Mouse (Mus musculus) MEL (cell line): ENCODE measurements at regions not wholly inside any gene's neighbourhood (a gene's known extent, or its start where the extent isn't known, plus 50 kb on each side); places are given as distances from the start of the nearest gene placed in this dataset.

Experiments
- CTCF ChIP-seq, 3 experiments: IDR thresholded peaks in 2 of 3; conservative IDR thresholded peaks in 1 of 3; 2 replicates each; pipeline ENCODE4 v1.5.1; 2011 to 2012; ENCODE audit warnings: low read length in 3 of 3, low read depth in 2 of 3, mild to moderate bottlenecking in 2 of 3, improper control_type of control experiment in 1 of 3, inconsistent platforms in 1 of 3, mixed read lengths in 1 of 3, moderate library complexity in 1 of 3; ENCODE audit not compliant: control insufficient read depth in 1 of 3, insufficient read depth in 1 of 3, poor library complexity in 1 of 3, severe bottlenecking in 1 of 3
- ELF1 ChIP-seq: IDR thresholded peaks from 2 replicates; pipeline ENCODE4 v1.6.1; 2014; ENCODE audit warnings: low read depth, mild to moderate bottlenecking, inconsistent platforms, low read length, improper control_type of control experiment, moderate library complexity
- GABPA ChIP-seq: IDR thresholded peaks from 2 replicates; pipeline ENCODE4 v1.6.1; 2012; ENCODE audit warnings: low read depth, mild to moderate bottlenecking, inconsistent platforms, low read length, improper control_type of control experiment, moderate library complexity
- GATA1 ChIP-seq: IDR thresholded peaks from 2 replicates; pipeline ENCODE4 v1.6.1; 2011; ENCODE audit warnings: low read depth, low read length, improper control_type of control experiment
- KAT2A ChIP-seq: conservative IDR thresholded peaks from 2 replicates; pipeline ENCODE4 v1.6.1; 2012; ENCODE audit warnings: low read depth, low read length, improper control_type of control experiment, inconsistent platforms
- MAFK ChIP-seq: IDR thresholded peaks from 2 replicates; pipeline ENCODE4 v1.6.1; 2011; ENCODE audit warnings: low read depth, mild to moderate bottlenecking, low read length, improper control_type of control experiment, borderline replicate concordance
- MAX ChIP-seq: IDR thresholded peaks from 2 replicates; pipeline ENCODE4 v1.6.1; 2011; ENCODE audit warnings: low read length, improper control_type of control experiment
- MXI1 ChIP-seq: IDR thresholded peaks from 2 replicates; pipeline ENCODE4 v1.6.1; 2011; ENCODE audit warnings: mild to moderate bottlenecking, low read depth, low read length, improper control_type of control experiment
- POLR2A ChIP-seq, 2 experiments: IDR thresholded peaks; 2 replicates each; pipeline ENCODE4 v1.6.1; 2011 to 2012; ENCODE audit warnings: low read length in 2 of 2, mild to moderate bottlenecking in 2 of 2, control low read depth in 1 of 2, improper control_type of control experiment in 1 of 2, low read depth in 1 of 2, moderate library complexity in 1 of 2; ENCODE audit not compliant: control insufficient read depth in 1 of 2, insufficient read depth in 1 of 2, poor library complexity in 1 of 2
- RAD21 ChIP-seq: IDR thresholded peaks from 2 replicates; pipeline ENCODE4 v1.6.1; 2011; ENCODE audit warnings: mild to moderate bottlenecking, low read depth, low read length, improper control_type of control experiment
- SMC3 ChIP-seq: IDR thresholded peaks from 2 replicates; pipeline ENCODE4 v1.6.1; 2011; ENCODE audit warnings: low read depth, low read length, improper control_type of control experiment
- ZC3H11A ChIP-seq: IDR thresholded peaks from 2 replicates; pipeline ENCODE4 v1.6.1; 2012; ENCODE audit warnings: low read depth, mild to moderate bottlenecking, inconsistent platforms, low read length, improper control_type of control experiment

- TF ChIP-seq POLR2A (IDR thresholded peaks at IDR 0.05; ENCODE audit: control insufficient read depth in 1 of 2, insufficient read depth in 1 of 2, low read depth in 1 of 2, low read length in 2 of 2, poor library complexity in 1 of 2) (no peak), CTCF (IDR thresholded peaks at IDR 0.05 in 2 of 3, conservative IDR thresholded peaks at IDR 0.05 in 1 of 3; ENCODE audit: control insufficient read depth in 1 of 3, insufficient read depth in 1 of 3, low read depth in 2 of 3, low read length in 3 of 3, poor library complexity in 1 of 3, severe bottlenecking in 1 of 3) (no peak), RAD21 (no peak), MAX (no peak), KAT2A (no peak), SMC3 (no peak), ELF1 (no peak), MXI1 (no peak), MAFK (no peak), GATA1 (no peak), ZC3H11A (no peak), GABPA (no peak)
Measured at GRCm38 (mm10) chr1:88945868-88946267, 124.3 kb upstream of the Sh3bp4 start.
